Mouse (Mus musculus): ENCODE measurements around the gene Phlpp1.

DNA sequence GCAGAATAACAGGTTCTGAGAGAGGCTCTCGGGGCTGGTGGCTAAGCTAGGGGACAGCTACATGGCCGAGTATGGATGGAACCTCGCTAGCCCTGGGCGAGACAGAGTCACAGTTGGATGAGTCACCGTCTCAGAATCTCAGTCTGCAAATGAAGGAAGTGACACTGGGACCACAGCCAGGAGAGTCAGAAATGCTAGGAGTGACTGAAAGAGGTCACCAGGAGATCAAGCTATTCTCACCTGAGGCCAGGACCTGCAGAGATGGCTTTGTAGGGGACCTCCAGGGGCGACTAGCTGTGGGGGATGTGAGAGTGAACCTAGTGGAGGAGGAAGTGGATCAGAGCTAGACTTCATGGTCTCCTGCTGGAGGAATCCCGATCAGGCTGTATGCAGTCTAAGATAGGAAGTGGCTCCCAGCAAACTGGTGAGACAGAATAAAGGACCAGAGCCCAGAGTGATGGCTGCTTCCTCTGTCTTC lies 236.4 kb downstream of the Phlpp1 start:
- TF ChIP-seq CTCF (IDR thresholded peaks at IDR 0.05; ENCODE audit: low read depth, low read length) (no peak), POLR2A (IDR thresholded peaks at IDR 0.05; ENCODE audit: extremely low read depth, insufficient read depth, low read length) (no peak)

All from liver, adult 2 months (tissue).